Mouse (Mus musculus) cerebral cortex, adult 2 months (tissue): ENCODE data around the gene Fut2.

Source experiments
- WGBS: fragments of 180-500 bp; shearing (Covaris S2); methylation state at CpG from one replicate; pipeline ENCODE4 v1.1.7; 2018; 5-methylcytosine and 5-hydroxymethylcytosine counted together

Gene Fut2

DNA sequence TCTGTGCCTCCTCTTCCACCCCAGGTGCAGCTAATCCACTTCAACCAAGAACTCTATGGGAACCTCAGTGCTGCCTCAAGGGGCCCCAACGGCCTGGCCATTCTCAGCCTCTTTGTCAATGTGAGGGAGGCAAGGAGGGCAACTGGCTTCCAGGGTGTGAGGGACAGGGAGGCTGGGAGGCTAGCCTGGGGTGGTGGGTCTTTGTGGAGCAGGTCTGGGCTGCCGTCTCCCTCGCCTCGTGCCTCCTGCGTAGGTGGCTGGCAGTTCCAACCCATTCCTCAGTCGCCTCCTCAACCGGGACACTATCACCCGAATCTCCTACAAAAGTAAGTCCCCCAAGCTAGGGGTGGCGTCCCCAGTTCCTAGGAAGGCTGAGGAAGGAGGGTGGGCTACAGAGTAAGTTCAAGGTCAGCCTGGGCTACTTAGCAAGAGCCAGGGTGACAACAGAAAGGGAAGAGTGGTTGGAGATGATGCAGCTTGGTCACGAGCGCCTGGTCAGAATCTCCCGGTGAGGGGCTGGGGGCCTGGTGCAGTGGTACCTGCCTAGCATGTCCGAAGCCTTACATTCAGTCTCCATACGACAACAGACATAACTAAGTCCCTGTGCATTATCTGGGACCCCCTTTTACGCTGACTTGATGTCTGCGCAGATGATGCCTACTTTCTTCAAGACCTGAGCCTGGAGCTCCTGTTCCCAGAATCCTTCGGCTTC, 36.8 kb upstream of the Fut2 start:
- WGBS = 75% methylated on average over 17 of the region's 17 CpGs

DNA sequence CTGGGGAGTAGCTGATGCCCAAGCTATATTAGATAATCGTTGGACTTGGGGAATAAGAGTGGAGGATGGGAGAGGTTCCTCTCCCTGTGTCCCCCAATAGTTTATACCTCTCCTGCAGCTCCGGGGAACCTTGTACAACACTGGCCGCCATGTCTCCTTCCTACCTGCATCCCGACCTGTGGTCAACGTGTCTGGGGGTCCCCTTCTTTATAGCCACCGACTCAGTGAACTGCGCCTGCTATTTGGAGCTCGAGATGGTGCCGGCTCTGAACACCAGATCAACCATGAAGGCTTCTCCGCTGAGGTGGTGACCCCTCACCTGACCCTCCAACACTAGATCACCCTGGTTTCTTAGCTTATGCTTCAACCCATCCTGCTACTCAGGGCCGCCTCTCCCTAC, 36.1 kb upstream of the Fut2 start:
- WGBS = 92% methylated on average over 11 of the region's 11 CpGs

DNA sequence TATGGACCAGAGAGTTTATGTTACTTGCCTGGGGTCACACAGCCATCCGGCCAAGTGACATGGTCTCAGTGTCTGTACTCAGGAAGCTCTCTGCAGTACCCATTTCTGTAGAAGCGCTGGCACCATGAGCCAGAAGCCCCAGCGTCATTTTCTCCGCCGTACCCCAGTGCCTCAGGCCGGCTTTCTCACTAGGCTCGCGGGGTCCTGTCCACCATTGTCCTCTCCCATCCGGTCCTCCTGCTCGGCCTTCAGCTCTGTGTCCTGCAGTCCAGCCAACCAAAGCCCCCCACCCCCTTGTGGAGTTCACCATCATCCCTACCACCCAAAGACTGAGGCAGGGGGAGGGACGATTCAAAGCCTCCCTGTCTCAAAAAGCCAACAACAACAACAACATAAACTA, 35.4 kb upstream of the Fut2 start:
- 75% methylated on average over 11 of the region's 11 CpGs for WGBS

DNA sequence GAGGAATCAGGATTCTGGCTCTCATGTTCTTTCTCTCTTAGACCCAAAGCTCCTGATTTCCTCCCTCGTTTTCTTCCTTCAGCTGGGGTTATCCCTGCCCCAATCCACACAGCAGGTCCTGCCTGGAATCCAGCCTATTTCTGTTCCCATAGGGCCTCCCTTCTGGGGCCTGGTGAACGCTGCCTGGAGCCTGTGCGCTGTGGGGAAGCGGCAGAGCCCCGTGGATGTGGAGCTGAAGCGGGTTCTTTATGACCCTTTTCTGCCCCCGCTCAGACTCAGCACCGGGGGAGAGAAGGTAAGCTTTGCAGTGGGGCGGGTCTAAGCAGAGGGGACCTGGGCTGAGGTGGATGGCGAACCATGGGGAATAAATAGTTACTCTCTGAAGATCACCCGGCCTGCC, 34.9 kb upstream of the Fut2 start:
- WGBS = 20% methylated on average over 11 of the region's 11 CpGs

DNA sequence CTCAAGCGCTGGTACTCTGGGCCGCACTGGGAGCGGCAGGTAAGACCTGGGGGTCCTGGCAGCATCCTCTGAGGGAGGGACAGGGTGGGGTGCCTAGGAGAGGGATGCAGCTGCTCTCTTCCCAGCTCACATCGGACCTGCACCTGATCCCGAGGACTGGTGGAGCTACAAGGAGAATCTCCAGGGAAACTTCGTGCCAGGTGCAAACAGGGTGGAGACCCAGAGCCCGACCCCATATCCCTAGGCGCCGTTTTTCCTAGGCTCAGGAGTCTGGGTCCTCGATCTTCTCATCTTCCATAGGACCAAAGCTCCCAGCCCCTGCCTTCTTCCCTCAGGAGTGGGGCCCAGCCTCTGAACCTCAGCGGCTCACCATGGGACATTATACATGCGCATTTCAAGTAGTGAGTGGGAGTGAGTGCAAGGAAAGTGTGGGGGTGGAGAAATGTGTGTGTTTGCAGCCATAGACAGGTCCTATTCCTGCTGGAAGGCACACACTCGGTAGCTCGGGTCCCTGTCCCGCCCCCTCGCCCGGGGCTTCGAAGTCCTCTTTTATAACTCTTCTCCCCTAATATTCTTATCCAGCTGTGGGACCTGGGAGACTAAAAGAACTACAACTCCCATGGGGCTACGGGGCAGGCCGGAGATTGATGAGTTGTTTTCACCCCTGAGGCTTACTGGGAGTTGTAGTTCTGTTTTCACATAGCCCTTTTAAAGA, 34.3 kb upstream of the Fut2 start:
- WGBS = under 1% methylated on average over 20 of the region's 20 CpGs

DNA sequence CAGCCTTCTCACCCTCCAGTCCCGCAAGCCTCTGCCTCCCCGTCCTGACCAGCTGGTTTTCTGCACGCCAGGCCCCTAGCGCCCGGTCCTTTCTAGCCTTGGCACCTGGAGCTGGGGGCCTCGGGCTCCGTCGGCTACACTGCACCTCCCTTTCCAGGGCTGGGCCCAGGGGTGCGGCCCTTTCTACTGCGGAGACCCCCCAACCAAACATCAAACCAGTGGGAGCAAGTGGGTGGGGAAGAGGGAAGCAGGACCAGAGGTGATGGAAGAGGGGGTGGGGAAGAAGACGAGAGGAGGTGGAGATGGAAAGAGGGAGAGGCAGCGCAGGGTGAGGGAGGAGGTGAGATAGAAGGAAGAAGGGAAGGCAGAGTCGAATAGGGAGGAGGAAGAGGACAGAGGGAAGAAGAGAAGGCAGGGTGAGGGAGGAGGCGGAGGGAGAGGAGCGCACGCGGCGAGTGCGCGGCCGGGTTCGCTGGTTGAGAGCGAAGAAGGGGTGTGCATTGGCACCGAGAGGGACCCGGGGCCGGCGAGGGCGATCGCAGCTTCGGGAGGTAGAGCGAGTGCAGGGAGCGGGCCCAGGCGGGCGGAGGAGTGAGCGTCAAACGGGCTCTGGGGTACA, 33.4 kb upstream of the Fut2 start, which contains the start of gene Car11:
TSS of gene Car11 (plus strand) at position 321 of the 619 bp plus-strand sequence.
- WGBS = 4% methylated on average over 36 of the region's 36 CpGs

DNA sequence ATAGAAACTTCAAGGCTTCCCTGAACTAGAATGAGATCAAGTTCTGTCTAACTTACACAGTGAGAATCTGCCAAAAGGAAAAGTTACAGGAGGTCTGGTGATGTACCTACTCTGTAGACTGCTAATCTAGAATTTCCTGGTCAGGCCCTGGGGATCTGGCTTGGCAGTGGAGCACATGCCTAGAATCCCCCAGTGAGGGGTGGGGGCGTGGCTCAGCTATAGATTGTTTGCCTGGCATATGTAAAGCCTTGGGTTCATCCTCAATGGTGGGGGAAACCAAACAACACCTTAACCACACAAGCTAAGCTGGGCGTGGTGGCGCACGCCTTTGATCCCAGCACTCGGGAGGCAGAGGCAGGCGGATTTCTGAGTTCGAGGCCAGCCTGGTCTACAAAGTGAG, 31.7 kb upstream of the Fut2 start:
- 84% methylated on average over 7 of the region's 7 CpGs for WGBS

DNA sequence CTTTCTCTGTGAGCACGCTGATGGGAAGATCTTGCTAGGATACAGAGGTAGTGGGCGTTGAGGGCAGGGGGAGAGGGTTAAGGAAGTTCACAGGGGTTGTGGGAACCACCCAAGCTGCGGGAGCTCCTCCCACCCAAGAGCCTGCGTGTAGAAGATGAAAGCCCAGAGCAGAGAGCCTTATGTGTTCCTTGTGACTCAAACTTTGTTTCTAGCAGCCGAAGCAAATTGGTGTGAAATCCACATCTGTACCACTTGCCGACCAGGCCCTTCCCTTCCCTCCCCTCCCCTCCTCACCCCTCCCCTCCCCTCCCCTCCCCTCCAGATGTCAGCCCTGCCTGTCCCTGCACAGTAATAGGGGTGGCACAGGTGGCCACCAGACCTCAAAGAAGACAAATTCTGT, 28.9 kb upstream of the Fut2 start:
- WGBS = 49% methylated on average over 6 of the region's 6 CpGs

DNA sequence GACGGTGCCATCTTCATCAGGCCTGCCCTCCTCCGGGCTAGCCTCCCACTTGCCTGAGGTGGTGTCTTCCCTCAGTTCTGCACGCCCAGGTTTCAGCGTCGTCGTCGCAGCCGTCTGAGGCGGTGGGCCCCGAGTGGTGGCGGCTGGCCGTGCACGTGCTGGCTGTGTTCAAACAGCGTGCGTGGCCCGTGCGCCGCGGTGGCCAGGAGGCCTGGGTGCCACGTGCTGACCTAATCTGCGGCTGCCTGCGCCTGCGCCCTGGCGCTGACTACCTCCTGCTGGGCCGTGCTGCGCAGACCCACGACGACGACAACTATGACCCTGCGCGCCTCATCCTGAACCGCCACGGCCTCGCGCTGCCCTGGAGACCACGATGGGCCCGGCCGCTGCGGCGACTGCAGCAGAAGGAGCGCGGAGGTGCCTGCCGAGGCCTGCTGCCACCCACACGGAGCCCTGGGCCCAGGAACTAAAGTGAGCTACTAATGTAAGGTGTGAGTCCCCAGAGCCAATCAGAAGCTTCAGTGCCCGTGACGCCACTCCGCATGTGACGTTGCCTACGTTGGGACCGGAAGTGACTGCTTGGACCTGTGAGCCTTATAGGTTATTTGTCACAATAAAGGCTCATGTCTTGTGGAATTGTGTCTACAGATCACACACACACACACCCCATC, 27.9 kb upstream of the Fut2 start, which contains the start of gene Sec1:
TSS of gene Sec1 (minus strand) at position 482 of the 671 bp plus-strand sequence.
- 93% methylated on average over 50 of the region's 50 CpGs for WGBS

DNA sequence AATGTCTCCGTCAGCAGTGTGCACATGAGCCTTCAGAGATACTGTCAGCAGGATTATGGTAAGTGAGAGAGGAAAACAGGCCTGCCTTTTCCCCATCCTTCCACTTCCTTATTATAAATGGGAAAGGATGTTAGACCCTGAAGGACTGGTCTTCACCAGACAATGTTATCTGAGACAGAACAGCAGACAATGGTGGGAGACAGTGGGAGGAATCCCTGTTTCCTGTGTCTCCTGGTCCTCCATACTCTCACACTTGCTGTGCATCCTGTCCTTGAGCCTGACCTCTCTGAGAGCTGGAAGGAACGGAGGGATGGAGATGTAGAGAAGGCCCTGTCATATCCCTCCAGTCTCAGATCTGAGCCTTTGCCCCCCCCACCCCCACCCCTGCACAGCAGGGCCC, 26.2 kb upstream of the Fut2 start:
- WGBS = 95% methylated on average over 2 of the region's 2 CpGs

DNA sequence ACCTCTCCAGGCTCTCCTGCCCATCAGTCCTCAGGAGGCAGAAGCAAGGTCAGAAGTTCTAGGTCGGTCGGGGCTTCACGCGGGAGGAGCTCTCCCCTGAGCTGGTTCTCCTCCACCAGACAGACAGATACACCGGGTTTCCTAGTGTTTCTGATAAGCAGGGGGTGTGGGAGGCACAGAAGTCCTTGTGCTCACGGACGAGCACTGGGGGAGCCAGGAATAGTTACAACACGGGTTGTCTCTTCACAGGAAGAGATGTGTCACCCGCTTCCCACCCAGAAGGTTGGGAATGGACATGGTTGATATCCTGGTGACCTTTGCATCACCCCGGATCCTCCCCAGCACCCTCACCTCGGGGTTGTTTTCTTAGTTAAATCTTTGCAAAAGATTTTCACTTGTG, 23.6 kb upstream of the Fut2 start:
- WGBS = 47% methylated on average over 11 of the region's 11 CpGs

DNA sequence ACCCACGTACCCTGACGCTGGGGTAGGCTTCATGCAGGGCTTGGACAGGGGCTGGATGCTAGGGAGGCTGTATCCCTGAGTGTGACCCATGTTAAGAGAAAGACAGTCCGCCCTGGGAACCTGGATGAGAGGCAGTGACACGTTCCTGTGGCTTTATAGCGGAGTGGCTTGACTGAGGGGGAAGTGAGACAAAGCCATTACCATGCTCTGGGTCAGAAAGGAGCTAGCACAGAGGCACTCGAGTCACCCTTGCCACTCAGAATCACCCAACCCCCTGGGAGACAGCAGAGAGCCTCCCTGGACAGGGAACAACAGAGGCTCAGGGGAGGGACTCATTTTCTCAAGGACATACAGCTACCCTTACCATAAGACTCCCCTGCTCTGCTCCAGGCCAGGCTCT, 22.9 kb upstream of the Fut2 start:
- 84% methylated on average over 6 of the region's 6 CpGs for WGBS

DNA sequence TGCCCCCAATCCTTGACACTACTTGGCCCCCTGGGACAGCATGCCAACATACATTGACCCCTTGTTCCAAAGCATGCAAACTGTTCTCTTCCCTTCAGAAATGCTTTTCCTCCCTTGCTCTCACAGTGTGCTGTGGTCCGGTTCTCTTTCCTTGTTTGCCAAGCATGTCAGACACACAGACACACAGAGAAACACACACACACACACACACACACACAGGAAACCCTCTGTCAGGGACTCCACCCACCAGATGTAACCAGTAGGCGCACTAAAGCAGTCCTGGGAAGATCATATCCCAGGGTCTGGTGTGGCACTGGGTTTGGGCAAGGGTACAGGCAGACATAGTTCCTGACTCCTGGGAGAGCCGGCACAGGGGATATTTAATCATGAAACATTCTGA, 20.6 kb upstream of the Fut2 start:
- WGBS = 67% methylated on average over 3 of the region's 3 CpGs

DNA sequence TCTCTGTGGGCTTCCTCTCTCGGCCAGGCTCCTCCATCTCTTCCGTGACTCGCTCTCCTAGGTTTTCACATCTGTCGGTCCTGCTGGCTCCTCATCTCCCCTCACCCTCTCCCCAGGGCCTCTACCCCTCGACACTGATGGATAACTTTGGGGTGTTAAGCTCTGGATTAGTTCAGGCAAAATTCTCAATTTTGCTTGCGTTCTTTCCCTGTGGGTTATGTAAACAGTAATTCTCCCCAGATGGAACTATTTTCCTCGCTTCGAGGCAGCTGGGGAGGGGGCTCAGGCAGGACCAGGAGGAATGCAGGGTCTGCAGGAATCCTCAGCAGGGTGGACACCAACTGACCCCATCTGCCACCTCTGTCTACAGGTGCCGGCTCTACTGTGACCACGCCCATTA, 19.6 kb upstream of the Fut2 start:
- WGBS = 63% methylated on average over 10 of the region's 10 CpGs

DNA sequence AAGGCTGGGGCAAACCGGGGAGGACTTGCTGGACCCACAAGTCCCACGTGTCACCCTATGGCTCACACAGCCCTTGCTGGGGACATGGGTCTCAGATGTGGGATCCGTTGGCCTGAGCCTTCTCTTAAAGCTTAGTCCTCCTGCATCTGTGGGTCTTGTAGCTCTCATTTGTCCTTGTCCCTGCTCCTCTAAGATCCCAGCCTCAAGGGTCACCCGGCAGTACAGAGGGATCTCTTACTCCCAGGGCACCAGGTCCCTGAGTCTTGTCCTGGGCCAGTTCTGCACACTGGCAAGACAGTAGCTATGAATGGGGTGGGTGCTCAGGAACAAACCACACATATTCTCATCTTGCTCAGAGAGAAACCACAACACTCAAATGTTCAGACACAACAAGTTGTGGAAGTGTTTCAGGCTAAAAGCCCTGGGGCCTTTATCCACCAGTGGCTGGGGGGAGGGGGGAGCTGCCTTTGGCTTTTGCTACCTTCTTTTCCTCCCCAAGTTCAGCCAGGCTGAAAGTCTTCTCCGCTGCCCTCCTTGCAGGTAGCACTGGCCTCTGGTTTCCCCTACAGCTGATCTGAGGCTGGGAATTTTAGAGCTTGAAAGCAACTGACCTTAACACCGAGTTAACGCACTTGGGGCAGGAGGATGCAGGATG, 17.3 kb upstream of the Fut2 start, which contains the start of gene Ntn5:
TSS of gene Ntn5 (plus strand) at position 627 of the 655 bp plus-strand sequence.
- 84% methylated on average over 7 of the region's 7 CpGs for WGBS

DNA sequence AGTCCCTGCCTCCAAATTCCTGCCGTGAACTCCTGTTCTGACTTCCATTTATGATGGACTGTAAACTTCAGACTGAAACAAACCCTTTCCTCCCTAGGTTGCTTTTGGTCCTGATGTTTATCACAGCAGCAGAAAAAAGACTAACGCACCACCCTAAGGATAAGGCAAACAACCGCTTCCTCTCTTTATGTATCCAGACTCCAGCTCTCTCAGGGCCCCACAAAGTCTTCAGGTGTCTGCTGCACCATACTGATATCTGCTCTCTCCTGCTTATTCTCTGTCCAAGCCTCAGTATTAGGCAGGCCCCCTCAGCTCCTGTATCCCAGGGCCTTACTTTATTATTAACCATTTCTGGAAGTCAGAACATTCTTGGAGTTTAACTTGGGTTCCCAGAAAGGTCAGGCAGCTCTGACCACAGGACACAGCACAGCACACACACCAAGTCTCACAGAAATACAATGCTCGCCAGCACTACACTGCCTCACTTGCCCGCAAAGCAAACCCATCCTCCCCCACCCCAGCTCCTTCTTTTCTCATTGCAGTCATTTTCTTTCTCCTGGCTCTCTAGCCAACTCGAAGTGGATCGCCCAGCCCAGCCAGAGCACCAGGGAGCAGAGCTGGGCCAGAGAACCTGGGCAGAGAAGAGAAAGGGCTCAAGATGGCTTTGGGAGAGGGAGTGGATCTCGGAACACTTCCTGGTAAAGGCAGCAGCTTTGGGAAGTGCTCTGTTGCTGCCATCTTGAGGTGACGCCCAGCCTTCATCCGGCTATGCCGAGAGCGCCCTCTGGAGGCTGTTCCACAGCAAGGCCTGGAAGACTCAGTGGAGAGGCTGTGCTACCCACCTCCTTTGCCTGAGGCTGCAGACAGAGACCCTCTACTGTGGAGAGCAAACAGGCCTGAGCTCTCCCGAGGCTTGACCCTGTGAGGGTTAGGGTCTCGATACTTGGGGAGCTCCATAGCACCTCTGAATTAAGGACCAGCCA, 16.2 kb upstream of the Fut2 start:
- 31% methylated on average over 14 of the region's 14 CpGs for WGBS

DNA sequence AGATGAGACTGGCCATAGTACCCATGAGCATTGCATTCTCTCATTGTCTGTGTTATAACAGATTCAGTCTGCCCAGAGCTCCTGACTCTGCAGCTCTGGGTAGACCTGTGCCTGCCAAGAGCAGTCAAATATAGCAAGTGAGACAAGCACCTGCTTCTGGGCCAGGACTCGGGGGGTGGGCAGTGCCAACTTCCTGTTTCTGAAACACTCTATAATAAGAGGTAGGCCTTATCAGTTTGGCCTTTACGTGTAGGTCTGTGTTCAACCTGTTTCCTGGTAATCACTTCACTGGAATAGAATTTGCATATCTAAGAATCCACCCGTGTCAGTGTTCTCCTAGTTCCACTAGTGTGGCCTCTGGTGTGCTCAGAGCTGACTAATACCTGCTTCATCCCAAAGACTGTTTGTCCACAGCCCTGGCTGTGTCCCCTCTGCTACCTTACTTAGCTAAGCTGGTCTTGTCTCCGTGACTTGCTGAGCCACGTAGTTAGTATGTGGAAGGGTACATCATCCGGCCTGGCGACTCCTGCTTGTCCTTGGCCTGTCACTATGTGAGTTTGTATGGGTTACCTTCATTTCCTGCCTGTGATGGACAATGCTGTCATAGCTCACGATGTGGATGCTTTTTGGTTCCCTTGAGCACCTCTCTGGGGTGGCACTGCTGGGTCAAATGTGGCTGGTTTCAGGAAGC, 15.0 kb upstream of the Fut2 start:
- WGBS = 77% methylated on average over 8 of the region's 8 CpGs

DNA sequence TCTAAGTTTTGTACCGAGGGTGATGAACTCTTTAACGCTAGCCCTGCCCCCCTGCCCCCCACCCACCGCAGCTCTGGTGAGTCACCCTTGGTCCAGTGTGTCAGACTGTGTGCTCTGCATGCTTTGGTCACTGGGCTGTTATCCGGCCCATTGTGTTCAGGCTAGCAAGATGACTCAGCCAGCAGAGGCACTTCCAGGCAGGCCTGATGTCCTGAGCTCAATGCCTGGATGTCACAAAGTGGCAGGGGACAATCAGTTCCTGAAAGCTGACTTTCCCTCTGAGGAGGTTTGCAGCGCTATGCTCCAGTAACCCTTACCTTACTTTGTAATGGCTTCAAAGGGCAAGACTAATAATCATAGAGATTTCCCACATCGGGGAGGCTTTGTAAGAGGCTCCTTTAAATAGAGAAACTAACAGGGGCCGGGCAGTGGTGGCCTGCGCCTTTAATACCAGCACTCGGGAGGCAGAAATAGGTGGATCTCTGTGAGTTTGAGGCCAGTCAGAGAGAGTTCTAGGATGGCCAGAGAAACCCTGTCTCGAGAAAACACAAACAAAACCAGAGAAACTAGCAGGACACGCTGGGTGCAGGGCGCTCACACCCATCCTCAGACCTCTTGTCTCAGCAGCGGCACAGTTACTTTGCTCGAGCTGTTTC, 13.9 kb upstream of the Fut2 start:
- 73% methylated on average over 14 of the region's 14 CpGs for WGBS

DNA sequence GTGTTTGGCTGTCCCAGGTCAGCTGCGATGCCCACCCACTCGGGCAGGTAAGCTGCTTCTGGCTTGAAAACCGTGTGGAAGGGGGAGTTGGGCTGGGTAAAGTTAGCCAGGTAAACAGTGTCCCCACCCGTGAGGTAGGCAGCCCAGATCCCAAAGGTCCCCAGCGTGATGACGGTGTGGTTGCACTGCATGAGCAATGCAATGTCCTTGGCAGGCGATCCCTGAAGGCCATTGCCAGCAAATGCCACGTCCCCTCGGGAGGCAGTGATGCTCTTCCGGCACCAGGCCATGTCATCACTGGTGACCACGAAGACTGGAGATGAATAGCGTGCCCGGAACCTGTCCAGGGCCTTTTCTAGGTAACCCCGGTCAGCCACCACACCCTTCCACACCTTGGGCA, 12.3 kb upstream of the Fut2 start:
- WGBS = 94% methylated on average over 14 of the region's 14 CpGs
